Mouse (Mus musculus) stomach, embryonic 16.5 days (tissue): Measurements from ENCODE around the gene Rai2. TPM values are rescaled to one million over a fixed set of nuclear protein-coding genes. Genes with fewer than 3 reads are reported as not detected.
"Not testable (repeated sequence)": the region's sequence is repeated elsewhere in the genome, so short reads cannot be mapped to it uniquely, and the experiment has no call there.

Experiments used
- ATAC-seq: fragments of 200-750 bp; cut with Nextera tagmentation; 2 replicates; pipeline ENCODE4 v1.8.0; 2017; ENCODE audit warnings: moderate number of reproducible peaks, moderate TSS enrichment; ENCODE audit not compliant: insufficient read depth, low FRiP score
- H3K27ac ChIP-seq: fragments of 300-500 bp; sonication (generic); 2 replicates; pipeline ENCODE4 v1.5.1; 2014; ENCODE audit warnings: low read length
- H3K27me3 ChIP-seq: fragments of 300-500 bp; sonication (generic); 2 replicates; pipeline ENCODE4 v1.6.1; 2014; ENCODE audit warnings: low read length, control low read depth, mixed read lengths; ENCODE audit not compliant: control insufficient read depth, insufficient read depth
- H3K36me3 ChIP-seq: fragments of 300-500 bp; sonication (generic); 2 replicates; pipeline ENCODE4 v1.6.1; 2014; ENCODE audit warnings: low read length; ENCODE audit not compliant: control insufficient read depth, insufficient read depth
- H3K4me1 ChIP-seq: fragments of 300-500 bp; sonication (generic); 2 replicates; pipeline ENCODE4 v1.6.1; 2014; ENCODE audit warnings: low read length, control low read depth, mixed read lengths; ENCODE audit not compliant: control insufficient read depth, insufficient read depth
- H3K4me2 ChIP-seq: fragments of 300-500 bp; sonication (generic); 2 replicates; pipeline ENCODE4 v1.6.1; 2014; ENCODE audit warnings: low read depth, low read length, mixed read lengths
- H3K4me3 ChIP-seq: fragments of 300-500 bp; sonication (generic); replicated peaks from 2 replicates; pipeline ENCODE4 v1.5.1; 2014; ENCODE audit warnings: mild to moderate bottlenecking, low read length
- H3K9ac ChIP-seq: fragments of 300-500 bp; sonication (generic); 2 replicates; pipeline ENCODE4 v1.6.1; 2014; ENCODE audit warnings: low read length
- H3K9me3 ChIP-seq: fragments of 300-500 bp; sonication (generic); replicated peaks from 2 replicates; pipeline ENCODE4 v1.6.1; 2016; ENCODE audit warnings: low read length, control low read depth; ENCODE audit not compliant: control insufficient read depth
- WGBS: fragments of 180-500 bp; shearing (Covaris S2); extraction: QIAGEN DNeasy Blood & Tissue Kit; methylation state at CpG from one replicate; pipeline ENCODE4 v1.1.7; 2014; 5-methylcytosine and 5-hydroxymethylcytosine counted together
- polyA plus RNA-seq: library from polyadenylated mRNA; unstranded; fragments of >200 nt; fragmentation: Nextera tagmentation; extraction: Ambion mirVana; gene quantifications from 2 replicates; pipeline ENCODE4 v1.2.1, GENCODE M21; 2015

The Rai2 gene
- polyA plus RNA-seq, 1 experiment from 2014 or later = 10.6 TPM

GRCm38 (mm10) chrX:161776321-161776962 is 59.6 kb downstream of the Rai2 start:
- H3K36me3 ChIP-seq = no peaks in the 10 kb centered on the region
- peaks cover 5% of the 10 kb centered on the region; the same call in 1 of the 2 replicates for H3K27me3 ChIP-seq
- ATAC-seq = no peak
- H3K4me2 ChIP-seq = no peak overlapping the region
- H3K4me3 ChIP-seq = no peak overlapping the region
- no peak overlapping the region for H3K9ac ChIP-seq
- no peaks in the 10 kb centered on the region for H3K9me3 ChIP-seq
- H3K27ac ChIP-seq = no peak overlapping the region
- H3K4me1 ChIP-seq = no peaks in the 10 kb centered on the region
- 75% methylated on average over 12 of the region's 12 CpGs for WGBS

- Histone ChIP-seq H3K36me3 (no peaks in the 10 kb centered on the region), H3K4me3 (no peak overlapping the region), H3K4me2 (no peak overlapping the region), H3K27ac (no peak overlapping the region), H3K4me1 (no peaks in the 10 kb centered on the region), H3K9me3 (no peaks in the 10 kb centered on the region), H3K9ac (no peak overlapping the region), H3K27me3 (peaks cover 4% of the 10 kb centered on the region; the same call in 1 of the 2 replicates)
- no peak for ATAC-seq
- WGBS = 76% methylated on average over 6 of the region's 6 CpGs
These were observed 63.6 kb downstream of the Rai2 start for GRCm38 (mm10) chrX:161780321-161781034.

GRCm38 (mm10) chrX:161790182-161790581 is 73.3 kb downstream of the Rai2 start:
- WGBS = 20% methylated on average over 6 of the region's 6 CpGs
- Histone ChIP-seq H3K4me1 (no peaks in the 10 kb centered on the region), H3K9ac (no peak overlapping the region), H3K9me3 (no peaks in the 10 kb centered on the region), H3K4me3 (no peak overlapping the region), H3K36me3 (no peaks in the 10 kb centered on the region), H3K27ac (no peak overlapping the region), H3K27me3 (no peaks in the 10 kb centered on the region; the same call in 1 of the 2 replicates), H3K4me2 (no peak overlapping the region)
- no peak for ATAC-seq

- H3K27me3 ChIP-seq, H3K27ac ChIP-seq, H3K9ac ChIP-seq, H3K9me3 ChIP-seq, ATAC-seq, H3K4me2 ChIP-seq, H3K4me1 ChIP-seq, H3K4me3 ChIP-seq, H3K36me3 ChIP-seq: not testable (repeated sequence)
- 26% methylated on average over 2 of the region's 2 CpGs for WGBS
These were observed 109.3 kb downstream of the Rai2 start for GRCm38 (mm10) chrX:161826186-161826585.
